Mouse (Mus musculus): ENCODE measurements at regions not wholly inside any gene's neighbourhood (a gene's known extent, or its start where the extent isn't known, plus 50 kb on each side); places are given as distances from the start of the nearest gene placed in this dataset.

DNA sequence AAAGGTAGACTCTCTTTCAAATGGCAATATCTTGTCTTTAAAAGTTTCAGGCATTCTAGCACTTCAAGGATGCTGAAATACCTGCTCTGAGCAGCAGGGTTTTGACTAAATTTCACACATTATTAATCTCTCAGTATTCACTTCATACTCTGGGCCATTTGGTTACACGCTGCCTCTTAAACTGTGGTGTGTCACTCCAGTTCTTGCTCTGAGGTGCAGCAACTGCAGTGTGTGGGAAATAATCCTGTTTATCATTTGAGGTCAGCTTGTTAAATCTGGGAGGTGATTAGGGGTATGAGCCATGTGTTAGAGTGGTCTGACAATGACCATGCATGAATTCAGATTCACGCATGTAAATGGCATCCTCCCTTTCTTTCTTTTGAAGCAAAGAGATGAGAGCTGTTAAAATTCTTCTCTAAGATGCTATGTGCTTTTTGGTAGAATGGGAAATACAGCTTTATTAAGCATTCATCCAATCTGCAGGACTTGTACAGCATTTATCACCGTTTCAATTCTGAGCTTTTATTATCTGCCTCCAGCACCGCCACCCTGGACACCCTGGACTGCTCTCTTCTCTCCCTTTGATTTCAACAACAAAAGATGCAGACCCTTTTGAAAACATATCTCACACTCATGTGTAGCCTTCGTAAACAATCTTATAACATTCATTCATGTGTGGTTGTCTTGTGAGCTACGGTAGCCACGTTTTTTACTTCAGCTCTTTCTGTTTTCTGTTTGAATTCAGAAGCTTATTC is 362.4 kb upstream of the Gm38303 start:
- H3K27ac ChIP-seq (replicated peaks) = 0 out of 2 replicates have a peak overlapping the region, but pooled peaks have one; percentile 6
- H3K9me3 ChIP-seq = no peaks in the 10 kb centered on the region
- peaks cover 11% of the 10 kb centered on the region; the same call in 1 of the 2 replicates for H3K4me1 ChIP-seq
- ATAC-seq (ENCODE audit: low FRiP score, low read depth) = peak; percentile 52; the same call in 1 of the 2 replicates
- no peaks in the 10 kb centered on the region for H3K36me3 ChIP-seq
- H3K27me3 ChIP-seq = no peaks in the 10 kb centered on the region
- H3K9ac ChIP-seq (replicated peaks) = no peak overlapping the region
- H3K4me3 ChIP-seq = no peak overlapping the region
- no peak overlapping the region for H3K4me2 ChIP-seq (replicated peaks)
- 57% methylated on average over 7 of the region's 7 CpGs for WGBS

DNA sequence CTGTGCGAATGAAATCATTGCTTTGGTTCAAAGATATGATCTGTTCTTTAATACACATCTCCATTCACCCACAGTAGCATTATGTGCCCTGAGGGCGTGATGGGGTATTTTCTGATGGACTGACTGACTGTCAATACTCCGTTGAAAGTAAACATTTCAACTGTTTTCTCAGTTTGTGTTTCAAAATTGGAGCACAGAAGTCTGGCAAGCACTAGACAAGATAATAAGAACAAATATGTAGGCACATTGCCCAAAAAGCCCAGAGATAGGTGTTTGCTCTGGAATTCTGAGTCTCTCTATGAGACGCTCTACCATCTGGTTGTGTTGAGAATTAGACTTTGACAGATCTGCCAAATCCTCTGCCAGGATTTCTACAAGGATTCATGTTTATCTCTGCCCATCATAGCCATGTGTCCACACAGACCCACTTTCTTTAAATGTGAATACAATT is 350.0 kb upstream of the Gm38303 start:
- Histone ChIP-seq H3K9ac (replicated peaks) (no peak overlapping the region), H3K4me2 (replicated peaks) (no peak overlapping the region), H3K9me3 (no peaks in the 10 kb centered on the region), H3K4me1 (peaks cover 8% of the 10 kb centered on the region), H3K27ac (replicated peaks) (no peak overlapping the region), H3K36me3 (no peaks in the 10 kb centered on the region), H3K4me3 (no peak overlapping the region), H3K27me3 (no peaks in the 10 kb centered on the region)
- 0 out of 2 replicates have a peak, but pooled peaks have one; percentile 41 for ATAC-seq (ENCODE audit: low FRiP score, low read depth)
- WGBS = 53% methylated on average over 4 of the region's 4 CpGs

DNA sequence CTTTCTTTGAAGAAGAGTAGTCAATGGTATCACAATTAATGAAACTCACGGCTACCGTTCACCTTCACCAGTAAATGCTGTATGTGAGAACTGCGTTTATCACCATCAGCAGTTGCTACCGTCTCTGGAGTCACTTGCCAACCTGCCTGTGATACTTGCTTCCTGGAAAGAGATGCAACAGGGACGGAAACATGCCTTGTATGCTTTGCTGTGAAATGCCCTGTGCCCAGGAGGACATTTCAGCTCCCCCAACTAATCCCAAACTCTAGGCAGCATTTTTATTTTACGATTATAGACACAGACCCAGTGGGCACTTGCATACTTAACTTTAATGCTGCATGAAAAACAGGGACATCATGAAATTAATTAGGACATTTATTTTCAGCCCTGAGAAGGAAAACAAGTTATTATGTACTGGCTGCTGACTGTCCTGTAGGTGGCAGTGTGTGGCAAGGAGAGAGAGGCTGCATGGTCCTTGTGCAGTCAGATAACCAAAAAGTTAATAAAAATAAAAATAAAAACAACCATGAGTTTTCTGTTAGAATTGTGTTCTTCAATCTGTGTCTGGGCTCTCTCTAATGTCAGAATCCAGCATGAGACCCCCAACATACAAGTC is 349.5 kb upstream of the Gm38303 start:
- Histone ChIP-seq H3K36me3 (no peaks in the 10 kb centered on the region), H3K27me3 (no peaks in the 10 kb centered on the region), H3K4me1 (peaks cover 8% of the 10 kb centered on the region), H3K27ac (replicated peaks) (no peak overlapping the region), H3K4me2 (replicated peaks) (no peak overlapping the region), H3K9ac (replicated peaks) (no peak overlapping the region), H3K9me3 (no peaks in the 10 kb centered on the region), H3K4me3 (no peak overlapping the region)
- ATAC-seq (ENCODE audit: low FRiP score, low read depth) = peak; percentile 64; the same call in 1 of the 2 replicates
- 66% methylated on average over 6 of the region's 6 CpGs for WGBS

DNA sequence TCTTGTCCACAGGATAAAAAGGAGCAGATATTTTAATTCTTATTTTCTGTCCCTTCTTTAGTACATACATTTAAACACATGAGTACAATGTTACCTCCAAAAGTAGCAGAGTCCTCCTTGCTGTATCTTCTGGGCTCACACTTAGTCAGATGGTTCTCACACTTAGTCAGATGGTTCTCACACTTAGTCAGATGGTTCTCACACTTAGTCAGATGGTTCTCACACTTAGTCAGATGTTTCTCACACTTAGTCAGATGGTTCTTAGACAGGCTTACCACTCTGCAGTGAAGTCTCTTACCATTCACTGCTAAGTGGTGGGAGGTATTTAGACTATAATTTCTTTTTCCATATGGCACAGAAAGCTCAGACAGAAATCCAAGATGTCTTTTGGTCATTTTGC is 346.5 kb upstream of the Gm38303 start:
- peaks cover 8% of the 10 kb centered on the region for H3K4me1 ChIP-seq
- H3K4me2 ChIP-seq (replicated peaks) = no peak overlapping the region
- no peaks in the 10 kb centered on the region for H3K9me3 ChIP-seq
- H3K9ac ChIP-seq (replicated peaks) = no peak overlapping the region
- H3K27ac ChIP-seq (replicated peaks) = no peak overlapping the region
- H3K4me3 ChIP-seq = no peak overlapping the region
- ATAC-seq (ENCODE audit: low FRiP score, low read depth) = no peak
- no peaks in the 10 kb centered on the region for H3K36me3 ChIP-seq
- no peaks in the 10 kb centered on the region for H3K27me3 ChIP-seq

- H3K4me3 ChIP-seq = no peak overlapping the region
- H3K9me3 ChIP-seq = no peaks in the 10 kb centered on the region
- H3K36me3 ChIP-seq = no peaks in the 10 kb centered on the region
- H3K4me2 ChIP-seq (replicated peaks) = no peak overlapping the region
- no peak overlapping the region for H3K9ac ChIP-seq (replicated peaks)
- 87% methylated on average over 3 of the region's 3 CpGs for WGBS
- ATAC-seq (ENCODE audit: low FRiP score, low read depth) = no peak
- no peaks in the 10 kb centered on the region for H3K4me1 ChIP-seq
- no peak overlapping the region for H3K27ac ChIP-seq (replicated peaks)
- no peaks in the 10 kb centered on the region for H3K27me3 ChIP-seq
These were observed 312.6 kb upstream of the Gm38303 start for GRCm38 (mm10) chr3:10647975-10648511.

All from midbrain, embryonic 12.5 days (tissue).